Mouse (Mus musculus) G1E-ER4 (cell line): Measurements from ENCODE around the gene Arhgap29. TPM values are rescaled to one million over a fixed set of nuclear protein-coding genes. Genes with fewer than 3 reads are reported as not detected.

Experiments used
- GATA1 ChIP-seq: IDR thresholded peaks from one replicate; pipeline ENCODE4 v1.8.0; 2012; ENCODE audit warnings: low read length, inconsistent platforms
- polyA plus RNA-seq: library from polyadenylated mRNA; stranded (reverse); fragments of >175 nt; gene quantifications from 2 replicates; pipeline ENCODE4 v1.2.3, GENCODE M21; 2012

Gene Arhgap29
- polyA plus RNA-seq: not detected in 2 replicates

DNA sequence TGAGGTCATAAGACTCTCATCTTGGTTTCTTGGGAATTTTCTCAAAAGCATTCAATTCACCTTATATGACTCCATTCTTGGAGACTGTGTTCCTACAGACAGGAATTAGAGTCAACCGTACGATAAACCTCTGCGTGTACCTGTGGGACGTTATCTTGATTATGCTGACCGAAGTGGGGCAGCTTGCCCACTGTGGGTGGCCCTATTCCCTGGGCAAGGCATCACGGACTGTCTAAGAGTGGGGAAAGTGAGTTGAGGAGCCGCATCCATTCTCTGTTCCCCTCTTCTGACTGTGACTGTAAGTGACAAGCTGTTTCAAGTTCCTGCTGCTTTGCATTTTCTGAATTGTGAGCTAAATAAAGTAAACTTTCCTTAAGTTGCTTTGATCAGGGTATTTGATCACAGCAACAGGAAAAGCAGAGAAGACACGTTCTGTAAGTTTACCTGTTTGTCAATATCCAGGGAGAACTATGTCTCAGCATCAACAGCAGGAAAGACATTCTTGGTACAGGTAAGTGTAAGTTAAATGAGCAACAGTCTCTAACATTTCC lies at the start of gene Arhgap29:
Gene Arhgap29, plus strand, starts transcription at position 501 of the 551 bp plus-strand sequence.
- TF ChIP-seq GATA1: no peak

GRCm38 (mm10) chr3:121902729-121903128 lies 49.6 kb upstream of the Arhgap29 start:
- TF ChIP-seq GATA1: no peak

- TF ChIP-seq GATA1: no peak
Observed at GRCm38 (mm10) chr3:121903286-121903685, 49.1 kb upstream of the Arhgap29 start.

GRCm38 (mm10) chr3:121903695-121904094 lies 48.6 kb upstream of the Arhgap29 start:
- no peak for TF ChIP-seq GATA1

DNA sequence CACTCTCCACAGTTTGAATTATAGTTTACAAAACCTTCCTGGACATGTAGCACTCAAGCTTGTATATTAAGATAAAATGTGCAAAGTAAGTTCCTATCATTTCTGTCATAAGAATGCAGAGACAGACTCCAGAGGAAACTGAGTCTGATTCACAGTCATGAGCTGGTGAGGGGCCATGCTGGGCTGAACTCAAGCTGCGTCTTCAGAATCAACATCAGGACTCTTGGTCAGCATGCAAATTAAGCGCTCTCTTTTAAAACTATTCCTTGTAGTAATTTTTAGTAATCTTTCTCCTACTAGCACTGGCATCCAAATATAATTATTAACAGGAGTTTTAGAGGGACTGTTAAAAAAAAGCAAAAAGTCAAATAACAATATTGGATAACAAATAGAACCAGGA lies 47.9 kb upstream of the Arhgap29 start:
- no peak for TF ChIP-seq GATA1

GRCm38 (mm10) chr3:121906623-121907022 lies 45.7 kb upstream of the Arhgap29 start:
- no peak for TF ChIP-seq GATA1

DNA sequence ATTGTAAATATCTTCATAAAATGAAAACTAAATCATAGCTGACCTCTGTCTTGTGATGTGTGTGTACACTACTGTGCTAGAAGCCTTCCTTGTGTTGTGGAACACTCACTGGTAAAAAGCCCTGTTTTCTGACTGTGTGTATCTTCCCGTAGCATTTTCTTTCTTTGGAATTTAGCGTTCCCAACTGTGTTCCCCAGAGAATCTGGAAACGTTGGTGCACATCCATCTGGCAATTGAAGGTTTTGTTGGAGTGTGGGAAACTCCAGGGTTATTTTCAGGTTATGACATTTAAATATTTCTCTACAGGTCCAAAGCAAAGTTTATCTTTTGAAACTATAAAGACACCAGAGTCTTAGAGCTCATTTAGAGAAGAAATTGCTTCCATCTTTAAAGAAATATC lies 43.2 kb upstream of the Arhgap29 start:
- no peak for TF ChIP-seq GATA1

- TF ChIP-seq GATA1: no peak
Observed at GRCm38 (mm10) chr3:121913476-121913875, 38.9 kb upstream of the Arhgap29 start.

DNA sequence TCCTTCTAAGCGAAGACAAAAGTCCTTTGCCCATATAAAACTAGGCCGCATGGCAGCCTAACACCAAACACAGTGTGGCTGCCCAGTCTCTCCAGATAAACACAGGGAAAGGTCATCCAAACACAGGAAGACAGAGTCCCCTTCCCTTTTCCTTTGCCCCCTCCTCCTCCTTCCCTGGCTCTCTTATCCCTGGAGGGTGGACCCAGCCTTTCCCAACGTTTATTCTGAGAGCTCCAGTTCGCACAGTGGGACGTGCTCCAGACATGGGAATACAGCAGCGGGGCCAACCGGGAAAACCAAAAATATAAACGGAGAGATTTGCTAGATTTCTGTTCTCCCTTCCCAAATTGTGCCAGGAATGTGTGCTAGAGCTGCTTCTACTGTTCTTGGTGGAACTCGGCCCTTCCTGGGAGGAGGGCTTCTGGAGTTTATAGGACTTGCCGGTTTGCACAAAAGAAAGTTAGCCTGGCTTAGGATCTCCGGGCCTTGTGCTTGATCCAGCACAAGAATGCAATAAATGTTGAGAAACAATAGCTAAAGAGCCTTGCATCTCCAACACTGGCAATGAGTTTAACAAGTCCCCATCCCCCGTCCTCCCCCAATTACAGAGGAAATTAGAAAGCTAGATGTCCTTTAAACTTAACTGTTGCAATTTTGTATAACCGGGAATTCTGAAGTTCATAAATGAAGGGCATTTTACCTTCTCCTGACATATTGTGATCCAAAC lies 37.7 kb upstream of the Arhgap29 start:
- no peak for TF ChIP-seq GATA1

- no peak for TF ChIP-seq GATA1
Observed at GRCm38 (mm10) chr3:121915191-121915590, 37.1 kb upstream of the Arhgap29 start.

- no peak for TF ChIP-seq GATA1
Observed at GRCm38 (mm10) chr3:121916802-121917532, 35.4 kb upstream of the Arhgap29 start.

DNA sequence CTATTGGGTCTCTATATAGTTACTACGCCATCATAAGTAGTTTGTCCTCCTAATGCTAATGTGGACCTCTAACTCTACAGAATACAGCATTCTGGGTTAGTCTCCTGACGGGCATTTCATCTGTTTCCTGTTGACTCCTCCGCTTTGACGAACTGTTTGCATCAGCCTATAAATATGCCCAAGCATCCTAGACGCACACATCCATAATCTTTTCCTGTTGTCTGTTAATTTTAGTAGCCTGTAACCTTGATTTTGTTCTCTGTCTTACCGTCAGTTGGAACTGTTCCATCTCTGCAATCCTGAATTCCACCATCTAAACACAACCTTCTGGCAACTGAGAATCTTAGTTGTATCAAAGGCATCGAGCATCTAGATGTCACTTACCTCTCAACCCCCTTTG lies 34.7 kb upstream of the Arhgap29 start:
- no peak for TF ChIP-seq GATA1

DNA sequence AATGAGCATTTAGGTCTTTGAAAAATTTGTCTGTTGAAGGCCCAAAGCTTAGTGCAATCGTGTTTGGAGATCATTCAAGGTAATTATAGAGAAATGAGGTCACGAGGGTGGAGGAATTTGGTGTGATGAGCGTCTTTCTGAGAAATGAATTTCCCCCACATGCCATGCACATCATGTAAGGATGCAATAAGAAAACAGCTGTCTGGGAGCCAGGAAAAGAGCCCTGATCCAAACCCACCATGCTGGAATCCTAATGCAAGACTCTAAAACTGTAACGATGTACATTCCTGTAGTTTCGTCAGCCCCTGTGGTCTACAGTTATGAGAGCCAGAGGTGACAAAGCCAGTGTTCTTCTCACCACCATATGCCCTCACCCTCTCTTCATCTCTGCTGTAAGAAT lies 32.4 kb upstream of the Arhgap29 start:
- no peak for TF ChIP-seq GATA1

DNA sequence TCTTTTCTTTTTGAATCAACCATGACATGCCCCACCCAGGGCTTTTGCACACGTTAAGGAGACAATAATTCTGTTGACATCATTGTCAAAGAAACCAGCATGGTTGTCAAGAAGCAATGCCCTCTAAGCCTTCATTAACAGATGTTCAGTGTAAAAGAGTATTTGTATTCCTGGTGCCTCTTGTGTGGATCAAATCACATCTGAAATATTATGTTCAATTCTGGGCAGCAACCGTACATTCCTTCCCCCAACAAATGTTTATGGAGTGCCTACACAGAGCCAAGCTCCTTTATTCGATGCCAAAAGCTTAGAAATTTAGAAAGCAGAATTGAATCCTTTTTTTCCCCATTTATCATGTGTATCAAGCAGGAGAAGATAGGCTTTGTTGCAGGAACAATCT lies 31.6 kb upstream of the Arhgap29 start:
- no peak for TF ChIP-seq GATA1

- no peak for TF ChIP-seq GATA1
Observed at GRCm38 (mm10) chr3:121924768-121925486, 27.4 kb upstream of the Arhgap29 start.

DNA sequence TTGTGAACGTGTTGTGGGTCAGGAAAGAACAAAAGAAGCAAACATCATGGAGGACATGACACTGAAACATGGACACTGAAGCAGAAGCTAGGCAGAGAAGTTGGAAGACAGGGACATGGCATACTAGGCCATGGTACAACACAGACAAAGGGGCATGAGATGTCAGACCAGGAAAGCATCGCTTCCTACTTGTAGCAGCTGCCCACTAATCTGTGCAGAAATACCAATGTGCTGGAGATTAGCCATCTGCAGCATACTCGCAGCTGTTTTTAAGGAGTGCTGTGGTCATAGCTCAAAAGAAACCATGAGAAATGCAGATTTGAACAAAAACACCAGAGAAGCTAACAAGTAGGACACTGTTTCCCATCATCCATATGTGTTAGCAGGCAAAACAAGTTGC lies 24.7 kb upstream of the Arhgap29 start:
- no peak for TF ChIP-seq GATA1
